Mouse (Mus musculus) v-Abl transformed pro-B cells (cell line): ENCODE results near the gene Slc9a9.

Source experiments
- in situ Hi-C, 2 experiments: fragments of 400-800 bp; cut with MboI; formaldehyde crosslinking; loops; one replicate each; pipeline ENCODE4 v1.15.1; 2025; ENCODE audit not compliant: unreplicated experiment in 2 of 2

Gene Slc9a9

DNA sequence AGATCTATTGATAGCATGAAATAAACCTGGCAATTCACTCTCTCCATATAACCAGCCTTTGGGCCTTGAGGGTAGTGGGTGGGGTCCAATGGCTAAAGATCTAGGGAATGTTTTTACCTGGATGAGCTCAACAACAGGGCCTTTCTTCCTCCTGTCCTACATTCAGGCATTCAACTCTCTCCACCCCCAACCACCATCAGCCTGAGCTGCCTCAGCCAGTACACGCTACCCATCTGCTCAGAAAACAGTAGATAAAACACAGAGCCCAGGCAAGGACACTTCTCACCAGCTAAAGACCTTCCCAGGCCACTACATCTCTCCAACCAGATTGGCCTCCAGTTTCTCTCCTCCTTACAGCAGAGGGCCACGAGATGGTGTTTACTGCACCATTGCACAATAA is 510.3 kb downstream of the Slc9a9 start:
- in situ Hi-C loops, result no loop called here

DNA sequence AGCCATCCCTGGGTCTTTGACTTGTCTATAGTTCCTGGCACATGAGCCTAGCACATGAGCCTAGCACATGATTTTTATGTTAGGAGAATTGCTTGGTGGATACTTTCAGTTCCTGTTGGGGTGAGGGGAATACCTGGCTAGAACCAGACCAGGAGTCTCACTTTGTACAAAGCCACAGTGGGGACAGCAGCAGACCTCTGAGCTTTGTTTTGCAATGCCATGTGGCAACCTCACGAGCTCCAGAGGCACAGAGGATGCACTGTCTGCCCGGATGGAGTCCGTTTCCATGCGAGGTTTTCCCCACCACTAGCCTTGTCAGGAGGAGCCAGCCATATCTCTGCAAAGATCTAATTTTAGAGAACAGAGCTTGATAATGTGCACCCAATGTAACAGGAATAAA is 510.9 kb downstream of the Slc9a9 start:
- in situ Hi-C loops, result no loop called here

DNA sequence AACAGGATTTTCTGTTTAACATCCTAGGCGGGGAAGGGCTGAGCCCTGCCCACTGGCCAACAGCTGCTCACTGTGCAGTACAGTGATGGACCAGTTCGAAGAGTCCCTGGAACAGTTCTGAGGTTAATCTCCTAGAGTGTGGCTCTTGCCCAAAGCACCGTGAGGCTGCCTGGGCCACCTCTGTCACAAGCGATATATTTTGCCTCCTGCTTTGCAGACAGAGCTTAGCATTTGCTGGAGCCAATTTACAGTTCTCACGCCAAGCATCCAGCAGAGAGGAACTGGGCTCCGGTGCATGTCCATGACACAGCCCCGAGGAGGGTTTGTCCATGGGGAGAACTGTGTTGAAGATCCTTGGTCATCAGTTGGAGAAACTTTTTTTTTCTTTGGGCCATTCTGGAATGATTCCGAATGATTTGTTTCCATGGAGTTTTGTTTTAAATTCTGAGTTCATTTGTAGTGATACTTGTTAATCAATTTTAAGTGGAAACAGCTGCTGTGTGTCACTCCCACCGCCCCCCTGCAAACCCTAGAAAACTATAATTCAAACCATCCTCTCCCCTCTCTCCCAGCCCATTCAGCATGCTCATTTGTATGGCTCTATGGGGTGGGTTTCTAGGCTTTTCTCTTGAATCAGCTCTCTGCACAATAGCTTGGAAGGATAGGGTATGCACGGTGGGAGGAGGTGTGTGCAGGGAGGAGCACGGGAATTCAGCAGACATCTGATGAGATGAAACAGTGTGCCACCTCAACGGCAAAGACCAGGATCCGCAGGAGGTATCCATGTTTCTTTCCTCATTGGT is 511.7 kb downstream of the Slc9a9 start:
- in situ Hi-C loops, result no loop called here

DNA sequence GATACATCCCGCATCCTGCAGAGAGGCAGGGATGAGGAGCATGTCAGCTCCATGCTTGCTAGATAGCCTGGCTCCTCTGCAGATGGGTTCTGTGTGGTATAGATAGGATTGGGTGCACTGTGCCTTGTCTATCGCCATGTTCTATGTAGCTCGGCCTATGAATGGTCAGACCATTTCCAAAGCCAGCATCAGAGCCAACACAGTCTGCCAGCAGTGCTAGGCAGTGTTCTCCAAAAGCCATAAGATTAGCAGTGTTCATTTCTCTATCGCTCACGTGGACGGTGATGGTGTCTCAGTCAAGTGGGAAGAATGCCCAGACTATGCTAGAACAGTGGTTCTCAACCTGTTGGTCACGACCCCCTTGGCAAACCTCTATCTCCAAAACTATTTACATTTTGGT is 512.6 kb downstream of the Slc9a9 start:
- in situ Hi-C loops, result no loop called here

DNA sequence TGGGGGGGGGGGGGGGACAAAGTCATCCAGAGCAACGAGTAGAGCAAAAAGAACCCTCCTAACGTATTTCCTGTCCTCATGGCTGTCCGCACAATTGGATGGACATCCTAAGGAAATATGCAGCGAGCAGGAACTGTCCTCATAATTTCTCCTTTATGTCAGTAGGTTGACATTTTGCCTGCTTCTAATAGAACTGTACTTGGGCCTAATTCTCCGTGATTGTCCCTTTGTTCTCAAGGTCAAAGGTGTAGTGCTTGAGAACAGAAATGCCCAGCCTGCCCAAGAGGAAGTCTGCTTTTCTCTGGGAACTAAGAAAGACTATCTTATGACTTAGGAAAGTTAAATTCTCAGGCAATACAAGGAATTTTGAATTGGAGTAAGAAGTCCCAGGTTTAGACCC is 514.7 kb downstream of the Slc9a9 start:
- in situ Hi-C loops, result no loop called here

DNA sequence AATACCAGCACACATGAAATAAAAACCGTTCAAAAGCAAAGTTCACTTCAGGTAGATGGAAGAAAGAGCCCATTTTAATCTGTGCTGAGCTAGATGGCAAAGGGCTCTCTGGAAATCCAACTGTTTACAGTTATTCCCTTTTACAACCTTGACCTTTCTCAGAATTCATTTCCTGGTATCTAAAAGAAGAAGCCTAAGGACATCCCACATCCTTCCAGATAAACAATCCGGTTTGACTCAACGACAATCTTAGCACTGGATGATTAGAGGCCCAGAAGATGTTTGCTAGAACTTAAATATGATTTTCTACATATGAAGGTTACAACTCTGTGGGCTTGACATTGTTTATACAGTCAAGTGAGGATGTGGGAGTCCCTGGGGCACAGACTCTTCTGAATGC is 516.1 kb downstream of the Slc9a9 start:
- in situ Hi-C loops, result no loop called here

DNA sequence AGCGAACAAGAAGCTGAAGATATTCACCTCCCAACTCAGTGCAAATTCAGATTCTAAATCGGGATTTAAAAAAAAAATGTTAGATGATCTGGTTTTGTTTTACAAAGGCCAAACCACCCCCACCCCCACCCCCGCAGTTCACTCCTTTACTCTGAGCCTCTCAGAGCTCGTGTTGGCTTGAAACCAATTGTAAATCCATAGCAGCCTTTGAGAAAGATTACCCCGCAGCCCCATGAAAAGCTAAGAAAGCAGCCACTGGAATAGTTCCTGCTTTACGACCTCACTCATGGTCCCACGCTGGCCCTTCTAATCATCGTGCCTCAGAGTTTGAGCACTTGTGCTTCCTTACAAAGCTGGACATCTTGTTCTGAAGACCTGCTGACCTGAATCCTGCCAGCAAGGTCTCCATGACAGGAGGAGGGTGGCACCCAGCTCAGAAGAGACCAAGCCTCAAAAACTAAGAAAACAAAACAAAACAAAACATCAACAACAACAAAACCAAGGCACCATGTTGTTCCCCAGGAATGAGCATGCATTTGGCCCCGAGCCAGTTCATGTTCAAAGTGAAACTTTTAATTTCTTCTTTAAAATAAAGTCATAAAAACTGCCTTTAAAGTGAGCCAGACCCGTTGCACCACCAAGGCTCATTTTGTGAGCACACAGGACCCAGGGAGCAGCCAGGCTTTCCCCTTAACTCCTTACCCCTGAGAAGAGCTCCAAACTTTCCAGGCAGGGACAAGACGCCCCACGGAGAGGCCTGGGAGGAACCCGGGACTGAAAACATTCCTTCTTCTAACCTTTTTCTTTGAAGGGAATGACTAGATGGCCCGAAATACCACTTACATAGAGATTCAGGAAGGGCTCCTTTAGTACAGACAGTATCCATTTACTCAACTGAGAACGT is 516.9 kb downstream of the Slc9a9 start:
- in situ Hi-C loops, result no loop called here

DNA sequence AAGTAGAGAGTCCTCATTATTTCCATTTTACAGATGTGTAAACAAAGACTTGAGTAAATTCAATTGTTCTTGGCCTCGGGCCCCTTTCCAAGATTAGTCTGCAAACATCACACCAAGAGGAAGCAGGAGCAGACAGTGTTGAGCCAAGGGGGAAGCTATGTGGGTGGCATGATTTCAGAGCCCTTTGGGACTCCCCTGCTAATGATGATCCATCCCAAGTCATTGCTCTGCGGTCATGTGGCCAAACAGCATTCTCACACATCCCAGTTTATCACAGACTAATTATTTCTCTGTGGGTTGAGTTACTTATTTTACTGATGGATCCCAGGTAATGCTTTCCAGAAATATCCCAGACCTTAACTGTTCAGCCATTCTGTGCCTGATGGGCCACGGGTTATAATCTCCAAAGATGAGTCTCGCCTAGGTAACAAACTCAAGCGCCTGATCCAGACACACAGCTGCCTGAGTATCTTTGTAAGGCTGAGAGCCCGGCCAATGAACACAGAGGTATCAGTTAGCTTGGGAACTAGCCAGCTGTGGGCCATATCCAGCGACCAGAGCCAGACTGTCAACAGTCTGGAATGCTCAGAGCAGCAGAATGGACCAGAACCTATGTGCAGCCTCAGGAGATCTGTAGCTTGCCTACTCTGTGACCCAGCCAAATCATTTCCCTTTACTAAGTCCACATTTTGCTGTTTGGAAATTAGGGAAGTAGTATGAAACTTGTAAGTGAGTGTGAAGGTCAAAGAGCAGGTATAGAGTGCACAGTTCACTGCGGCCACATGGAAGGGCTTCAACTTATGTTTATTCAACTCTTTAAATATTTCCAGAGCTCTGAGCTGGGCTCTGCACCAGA is 518.9 kb downstream of the Slc9a9 start:
- in situ Hi-C loops, result no loop called here

DNA sequence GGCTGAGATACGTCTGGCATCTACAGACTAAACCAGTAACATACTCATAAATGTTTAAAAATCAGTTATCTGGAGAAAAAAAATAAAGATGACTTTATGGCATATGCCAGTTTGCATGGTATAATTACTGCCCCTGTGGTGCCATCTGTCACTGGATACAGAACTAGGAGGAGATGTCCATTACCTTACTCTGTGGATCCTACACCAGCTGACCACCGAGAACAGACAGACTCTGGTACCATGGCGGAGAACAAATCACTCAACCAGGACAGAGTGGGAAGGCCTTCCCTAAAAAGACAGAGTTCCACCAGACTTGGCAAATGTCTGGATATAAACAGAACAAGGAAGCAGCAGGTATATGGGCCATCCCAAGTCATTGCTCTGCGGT is 519.5 kb downstream of the Slc9a9 start:
- in situ Hi-C loops, result no loop called here

DNA sequence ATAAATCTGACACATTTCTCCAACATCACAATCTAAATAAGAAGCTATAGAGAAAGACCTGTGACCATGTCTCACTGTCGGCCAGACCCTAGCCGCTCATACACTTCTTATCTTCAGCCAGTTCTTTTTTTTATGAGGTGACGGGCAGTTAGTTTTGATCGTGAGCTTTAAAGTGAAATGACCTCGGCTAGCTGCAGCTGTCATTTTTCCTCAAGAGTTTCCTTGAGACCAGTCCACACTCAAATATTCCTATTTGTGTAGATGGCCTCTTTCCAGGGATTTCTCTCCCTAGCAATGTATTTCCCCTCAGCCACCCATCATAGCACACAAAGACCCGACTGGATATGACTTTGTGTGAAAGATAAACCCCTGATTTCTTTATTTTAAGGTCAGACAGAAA is 521.7 kb downstream of the Slc9a9 start:
- in situ Hi-C loops, result no loop called here

DNA sequence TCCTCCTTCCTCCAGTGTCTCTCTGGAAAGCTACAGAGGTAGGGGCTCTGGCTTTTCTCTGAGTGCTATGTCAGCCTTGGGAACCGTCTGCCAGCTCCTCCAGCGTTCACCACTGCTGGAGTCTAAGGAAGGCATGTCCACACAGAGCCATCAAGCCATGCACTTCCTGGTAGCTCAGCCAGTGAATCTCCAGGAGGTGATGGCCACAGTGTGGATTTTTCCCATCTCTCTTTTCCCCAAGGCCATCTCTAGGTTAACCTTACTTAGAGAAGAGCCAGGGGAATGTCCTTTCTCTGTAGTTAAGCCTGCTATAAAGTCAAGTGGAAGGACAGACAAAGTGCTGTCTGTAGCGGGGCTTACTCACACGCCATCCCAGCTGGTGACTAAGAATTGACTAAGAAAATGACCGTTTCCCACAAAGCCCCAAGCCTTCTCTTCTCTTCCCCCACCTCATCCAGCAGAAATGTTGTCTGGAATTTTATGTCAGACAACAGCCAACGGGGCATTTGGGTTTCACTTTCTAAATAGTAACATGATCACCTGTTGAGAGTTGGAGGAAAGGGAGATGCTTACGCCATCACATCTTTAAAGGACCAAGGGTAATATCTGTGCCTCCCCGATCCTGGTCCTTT is 523.3 kb downstream of the Slc9a9 start:
- in situ Hi-C loops, result no loop called here

DNA sequence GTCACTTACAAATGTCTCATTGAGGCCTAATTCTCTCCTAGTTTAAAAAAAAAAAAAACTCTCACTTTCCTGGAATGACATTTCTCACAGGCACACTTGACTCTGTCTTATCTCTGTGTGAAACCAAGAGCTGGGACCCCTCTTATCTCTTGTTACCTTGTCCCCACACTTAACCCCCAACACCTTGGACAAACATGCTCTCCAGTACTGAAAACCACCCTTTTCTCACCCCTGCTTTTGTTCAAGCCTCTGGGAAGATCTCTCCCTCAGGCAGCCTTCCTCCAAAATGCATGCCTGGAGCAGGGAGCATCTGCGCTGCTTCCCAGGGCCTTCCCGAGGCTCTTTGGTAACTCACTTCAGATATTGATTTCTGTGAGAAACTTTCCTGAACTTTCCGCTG is 524.0 kb downstream of the Slc9a9 start:
- in situ Hi-C loops, result no loop called here

DNA sequence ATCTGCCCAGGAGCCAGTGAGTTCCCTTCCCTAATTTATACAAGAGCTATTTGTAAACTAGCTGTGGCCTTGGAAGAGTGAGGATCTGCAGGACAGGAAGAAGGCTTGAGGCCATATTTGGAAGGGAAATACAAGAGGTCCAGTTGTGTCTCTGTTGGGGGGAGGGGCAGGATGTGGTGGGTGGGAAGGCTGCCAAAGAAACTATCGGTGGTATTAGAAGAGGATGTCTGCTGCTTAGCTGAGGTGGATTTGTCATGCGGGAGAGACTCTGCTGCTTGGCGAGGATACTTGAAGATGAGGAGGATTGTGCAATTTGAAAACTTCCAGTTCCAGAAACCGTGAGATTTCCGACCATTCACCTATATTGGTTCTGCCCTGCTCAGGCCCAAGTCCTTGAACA is 524.4 kb downstream of the Slc9a9 start:
- in situ Hi-C loops, result no loop called here

DNA sequence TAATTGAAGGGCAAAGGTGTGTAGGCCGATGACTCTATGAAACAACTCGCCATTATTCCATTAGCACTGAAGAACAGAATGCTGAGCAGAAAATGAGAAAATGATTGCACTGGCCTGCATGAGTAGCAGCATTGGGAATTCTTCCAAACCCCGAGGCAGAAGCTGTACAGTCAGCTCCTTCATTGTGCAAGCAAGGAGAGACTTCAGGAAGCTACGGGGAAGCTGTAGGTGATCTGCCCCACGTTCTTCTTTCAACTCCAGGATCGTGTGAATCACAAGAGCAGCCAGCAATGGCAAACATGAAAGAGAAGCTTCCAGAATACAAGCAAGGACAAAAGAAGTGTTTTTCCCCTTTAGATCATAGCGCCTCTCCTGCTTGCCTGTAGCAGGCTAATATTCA is 538.0 kb downstream of the Slc9a9 start:
- in situ Hi-C loops, result no loop called here

DNA sequence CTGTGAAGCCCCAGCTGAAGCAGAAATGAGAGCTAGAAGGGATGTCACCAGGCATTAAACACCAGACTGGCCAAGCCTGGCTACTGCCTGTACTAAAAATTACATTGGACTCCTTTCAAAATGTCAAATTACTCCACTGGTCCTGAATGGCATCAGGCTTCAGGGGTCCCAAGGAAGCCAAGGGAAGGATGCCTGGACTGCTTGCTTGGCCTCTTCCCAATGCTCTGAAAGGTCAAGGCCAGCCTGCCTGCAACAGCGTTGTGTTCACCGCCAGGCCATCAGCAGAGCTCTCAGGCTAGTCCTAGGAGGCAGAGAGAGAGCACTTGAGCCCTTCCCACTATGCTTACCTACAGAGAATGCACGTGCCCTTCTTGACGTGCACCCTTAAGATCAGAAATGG is 539.0 kb downstream of the Slc9a9 start:
- in situ Hi-C loops, result no loop called here

DNA sequence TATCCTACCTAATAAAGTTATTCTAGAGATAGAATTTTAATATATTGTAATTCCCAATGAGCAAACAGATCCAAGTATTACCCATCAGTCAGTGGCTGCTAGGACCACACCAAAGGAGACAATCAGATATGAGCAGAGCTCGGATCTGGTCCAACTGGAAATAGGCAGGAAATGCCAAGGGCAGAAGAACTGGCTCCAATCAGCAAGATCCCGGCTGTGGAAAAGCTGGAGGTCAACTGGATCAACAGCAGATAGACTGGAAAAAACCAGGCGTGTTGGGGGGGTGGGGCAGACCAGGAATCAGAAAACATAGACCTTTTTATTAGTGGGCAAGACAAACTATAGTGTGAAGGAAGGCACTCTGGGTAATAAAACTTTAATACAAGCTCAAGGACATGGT is 550.3 kb downstream of the Slc9a9 start:
- in situ Hi-C loops, result no loop called here

DNA sequence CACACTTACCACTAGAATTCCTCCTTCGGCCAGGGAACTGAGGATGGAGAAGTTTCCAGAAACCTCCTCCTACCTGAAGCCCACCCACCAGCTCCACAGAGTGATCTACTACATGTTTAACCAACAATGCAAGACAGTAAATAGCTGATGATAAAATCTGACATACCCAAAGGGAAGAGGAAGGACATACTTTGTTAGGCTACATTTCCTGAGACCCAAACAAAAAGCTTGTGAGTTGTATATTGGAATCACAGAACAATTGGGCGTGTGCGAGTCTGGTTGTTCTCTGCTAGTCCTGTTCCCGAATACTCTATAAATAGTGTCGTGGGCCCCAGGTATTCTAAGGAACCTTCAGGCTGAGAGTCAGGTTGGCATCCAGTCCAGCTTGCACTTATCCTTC is 551.6 kb downstream of the Slc9a9 start:
- in situ Hi-C loops, result no loop called here

DNA sequence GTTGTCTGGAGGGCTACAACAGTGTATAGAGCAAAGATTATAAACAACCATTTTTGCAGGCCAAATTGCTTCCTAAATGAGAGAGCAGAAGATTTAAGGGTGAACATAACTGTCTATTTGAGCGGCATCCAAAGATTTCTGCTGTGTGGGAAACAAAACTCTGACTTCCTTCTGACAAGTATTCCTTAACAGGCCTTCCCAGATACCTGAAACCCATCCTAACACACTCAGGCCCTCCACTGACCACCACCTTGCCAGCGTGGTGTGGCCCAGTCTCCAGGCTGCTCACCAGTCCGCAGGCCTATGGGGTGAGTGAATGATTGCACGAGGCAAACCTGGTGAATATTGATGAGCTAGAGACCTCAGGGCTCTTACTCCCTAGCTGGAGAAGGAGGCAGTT is 557.3 kb downstream of the Slc9a9 start:
- in situ Hi-C loops, result no loop called here

DNA sequence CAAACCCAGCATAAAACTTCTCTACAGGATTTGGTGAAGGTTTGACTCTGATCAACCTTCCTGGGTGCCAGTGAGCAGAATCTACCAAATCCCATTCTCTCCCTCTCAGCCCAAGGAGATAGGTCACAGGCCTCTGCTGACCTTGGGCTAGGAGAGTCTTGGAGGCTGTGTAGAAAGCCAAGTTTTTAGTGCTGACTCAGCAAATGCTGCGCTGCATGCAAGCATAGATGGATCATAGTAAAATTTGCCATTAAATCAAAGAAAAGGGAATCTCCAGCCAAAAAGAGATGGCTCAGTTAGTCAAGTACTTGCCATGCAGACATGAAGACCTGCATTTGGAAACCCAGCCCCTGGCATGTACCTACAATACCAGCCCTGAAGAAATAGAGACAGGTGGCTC is 558.4 kb downstream of the Slc9a9 start:
- in situ Hi-C loops, result no loop called here

DNA sequence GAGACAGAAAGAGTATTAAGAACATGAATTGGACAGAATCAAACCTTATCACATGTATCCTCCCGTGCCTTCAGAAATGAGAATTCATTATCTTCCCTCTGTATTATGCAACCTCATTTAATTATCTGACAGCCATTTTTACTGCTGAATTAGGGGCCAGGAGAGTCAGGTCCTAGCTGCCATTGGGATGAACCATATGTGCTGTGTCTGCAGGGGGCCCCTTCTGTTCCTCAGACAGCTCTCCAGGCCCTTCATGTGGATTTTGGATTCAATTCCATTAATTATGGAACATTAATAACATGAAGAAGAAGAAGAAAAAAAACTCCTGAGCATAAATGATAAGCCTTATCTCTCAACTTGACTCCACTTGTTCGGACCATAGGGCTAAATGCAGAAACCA is 559.4 kb downstream of the Slc9a9 start:
- in situ Hi-C loops, result no loop called here

DNA sequence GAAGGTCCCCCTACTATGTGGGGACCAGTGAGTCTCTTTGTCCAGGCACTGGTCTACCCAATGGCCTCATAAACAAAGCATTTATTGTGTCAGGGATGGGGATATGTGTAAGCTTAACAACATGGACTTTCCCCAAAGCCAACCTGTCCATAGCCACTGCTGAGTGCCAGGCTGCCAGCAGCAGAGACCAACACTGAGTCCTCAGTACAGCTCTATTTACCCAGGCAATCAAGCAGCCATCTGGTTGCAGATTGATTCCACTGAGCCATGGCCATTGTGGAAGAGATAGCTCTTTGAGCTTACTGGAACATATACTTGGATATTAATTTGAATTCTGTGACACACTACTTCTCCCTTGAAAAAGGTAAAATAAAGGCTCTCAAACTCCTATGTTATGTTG is 570.2 kb downstream of the Slc9a9 start:
- in situ Hi-C loops, result no loop called here
